ENCODE assay signal across 16 mouse cellular contexts in genomic region chr7:135053186-135053715, GRCm38 (mm10).
DNase-seq lines count a peak whose midpoint lies in the region; ATAC-seq and TF ChIP-seq lines count a peak whose summit lies in the region.
"Had no signal": no experiment of that assay in that cellular context is flagged by ENCODE, and none has a peak within 500 bp of the region (broad histone marks: within the 10 kb centered on the region; RNA-seq: fewer than 3 reads in every experiment).

No protein-coding gene starts in this region.

- ATAC-seq in hindbrain, postnatal 0 days, result no peak
- ATAC-seq in hindbrain, embryonic 16.5 days, result no peak
- ATAC-seq: midbrain, embryonic 15.5 days had no signal

- no peaks in the 10 kb centered on the region for H3K9me3 ChIP-seq in hindbrain, postnatal 0 days (ENCODE audit: low read length)
- H3K9me3 ChIP-seq in hindbrain, embryonic 16.5 days (ENCODE audit: control insufficient read depth, low read length), result no peaks in the 10 kb centered on the region
- H3K9me3 ChIP-seq: embryonic facial prominence, embryonic 13.5 days; limb, embryonic 15.5 days; midbrain, embryonic 15.5 days had no signal

- no peak overlapping the region for H3K4me3 ChIP-seq in hindbrain, postnatal 0 days (ENCODE audit: low read length)
- no peak overlapping the region for H3K4me3 ChIP-seq in hindbrain, embryonic 16.5 days (ENCODE audit: low read length)
- no peak overlapping the region for H3K4me3 ChIP-seq in liver, adult 2 months (ENCODE audit: insufficient read depth, low read depth, low read length)
- H3K4me3 ChIP-seq: embryonic facial prominence, embryonic 13.5 days; layer of hippocampus, adult 2 months; left cerebral cortex, adult 2 months; limb, embryonic 15.5 days; midbrain, embryonic 15.5 days had no signal

- WGBS in hindbrain, postnatal 0 days, result 82% methylated on average over 8 of the region's 8 CpGs
- 88% methylated on average over 8 of the region's 8 CpGs for WGBS in hindbrain, embryonic 16.5 days
- 44% methylated on average over 8 of the region's 8 CpGs for WGBS in liver, adult 2 months

- DNase-seq in hindbrain, postnatal 0 days (ENCODE audit: low spot score), result peak; percentile 28
- DNase-seq in liver, adult 2 months (ENCODE audit: extremely low read depth, low read depth, low spot score), result peak; percentile 90
- DNase-seq in liver, result no peak
- peak; percentile 85 for DNase-seq in adrenal gland, adult 8-10 months
- peak; percentile 72 to 76 for DNase-seq in kidney, postnatal 36 days
- DNase-seq in thymus, adult 18-20 months, result no peak
- DNase-seq: cerebellum, adult 11-12 months; lung, embryonic 14.5 days; right cerebral cortex, postnatal 4 days had no signal

- H3K27ac ChIP-seq in hindbrain, postnatal 0 days, result no peak overlapping the region
- H3K27ac ChIP-seq in hindbrain, embryonic 16.5 days (ENCODE audit: low read depth, low read length), result no peak overlapping the region
- H3K27ac ChIP-seq in liver, adult 2 months (replicated peaks; ENCODE audit: insufficient read depth, low read depth, low read length), result 0 out of 2 replicates have a peak overlapping the region, but pooled peaks have one; percentile 5
- H3K27ac ChIP-seq: embryonic facial prominence, embryonic 13.5 days; layer of hippocampus, adult 2 months; left cerebral cortex, adult 2 months; limb, embryonic 15.5 days; midbrain, embryonic 15.5 days had no signal

- H3K36me3 ChIP-seq in hindbrain, postnatal 0 days (ENCODE audit: insufficient read depth, low read length), result no peaks in the 10 kb centered on the region
- no peaks in the 10 kb centered on the region for H3K36me3 ChIP-seq in hindbrain, embryonic 16.5 days (ENCODE audit: control insufficient read depth, insufficient read depth, low read length)
- H3K36me3 ChIP-seq in liver, adult 2 months (ENCODE audit: control insufficient read depth, insufficient read depth, low read length), result no peaks in the 10 kb centered on the region
- H3K36me3 ChIP-seq: G1E; limb, embryonic 15.5 days; midbrain, embryonic 15.5 days had no signal

- no peaks in the 10 kb centered on the region for H3K27me3 ChIP-seq in hindbrain, postnatal 0 days (ENCODE audit: insufficient read depth, low read length)
- no peaks in the 10 kb centered on the region for H3K27me3 ChIP-seq in hindbrain, embryonic 16.5 days (replicated peaks; ENCODE audit: control insufficient read depth, insufficient read depth, low read length)
- no peaks in the 10 kb centered on the region for H3K27me3 ChIP-seq in liver, adult 2 months (ENCODE audit: control insufficient read depth, insufficient read depth, low read length)
- H3K27me3 ChIP-seq: embryonic facial prominence, embryonic 13.5 days; limb, embryonic 15.5 days; midbrain, embryonic 15.5 days had no signal

- no peaks in the 10 kb centered on the region; the same call in 1 of the 2 replicates for H3K4me1 ChIP-seq in hindbrain, postnatal 0 days (ENCODE audit: insufficient read depth, low read length)
- no peaks in the 10 kb centered on the region; the same call in 1 of the 2 replicates for H3K4me1 ChIP-seq in hindbrain, embryonic 16.5 days (ENCODE audit: control insufficient read depth, insufficient read depth, low read depth, low read length)
- H3K4me1 ChIP-seq in liver, adult 2 months (ENCODE audit: control insufficient read depth, insufficient read depth, low read length), result 0 out of 2 replicates have a peak, but pooled peaks cover 1% of the 10 kb centered on the region
- H3K4me1 ChIP-seq: embryonic facial prominence, embryonic 13.5 days; limb, embryonic 15.5 days; midbrain, embryonic 15.5 days had no signal

- no peaks in the 10 kb centered on the region for H3K79me2 ChIP-seq in liver, adult 2 months (ENCODE audit: control insufficient read depth, insufficient read depth, low read length)

- no peak for TF ChIP-seq POLR2A in liver, adult 2 months (IDR thresholded peaks at IDR 0.05; ENCODE audit: extremely low read depth, insufficient read depth, low read length)

- no peak for TF ChIP-seq CTCF in hindbrain, postnatal 0 days (IDR thresholded peaks at IDR 0.05; ENCODE audit: low read depth)
- no peak for TF ChIP-seq CTCF in liver, adult 2 months (IDR thresholded peaks at IDR 0.05; ENCODE audit: low read depth, low read length)

- H3K9ac ChIP-seq in hindbrain, postnatal 0 days (replicated peaks; ENCODE audit: low read length), result no peak overlapping the region
- no peak overlapping the region for H3K9ac ChIP-seq in hindbrain, embryonic 16.5 days (ENCODE audit: low read depth, low read length)
- no peak overlapping the region for H3K9ac ChIP-seq in liver, adult 2 months (ENCODE audit: low read depth, low read length)
- H3K9ac ChIP-seq: embryonic facial prominence, embryonic 13.5 days; limb, embryonic 15.5 days; lung, embryonic 14.5 days; midbrain, embryonic 15.5 days had no signal

- no peak overlapping the region for H3K4me2 ChIP-seq in hindbrain, postnatal 0 days (ENCODE audit: low read depth, low read length)
- H3K4me2 ChIP-seq in hindbrain, embryonic 16.5 days (ENCODE audit: low read length), result no peak overlapping the region
- H3K4me2 ChIP-seq: embryonic facial prominence, embryonic 13.5 days; limb, embryonic 15.5 days; lung, embryonic 14.5 days; midbrain, embryonic 15.5 days had no signal

Comparison
In these comparisons a context has a peak if more than half of its experiments do, and no peak if none do; other contexts are left out.
1. DNase-seq: peak in hindbrain, postnatal 0 days (single experiment), liver, adult 2 months (single experiment), adrenal gland, adult 8-10 months (single experiment) and kidney, postnatal 36 days (2 of 2); none in liver (single experiment) and thymus, adult 18-20 months (0 of 2).